21 mouse cellular contexts compared by ENCODE assay signal in the genomic region with DNA sequence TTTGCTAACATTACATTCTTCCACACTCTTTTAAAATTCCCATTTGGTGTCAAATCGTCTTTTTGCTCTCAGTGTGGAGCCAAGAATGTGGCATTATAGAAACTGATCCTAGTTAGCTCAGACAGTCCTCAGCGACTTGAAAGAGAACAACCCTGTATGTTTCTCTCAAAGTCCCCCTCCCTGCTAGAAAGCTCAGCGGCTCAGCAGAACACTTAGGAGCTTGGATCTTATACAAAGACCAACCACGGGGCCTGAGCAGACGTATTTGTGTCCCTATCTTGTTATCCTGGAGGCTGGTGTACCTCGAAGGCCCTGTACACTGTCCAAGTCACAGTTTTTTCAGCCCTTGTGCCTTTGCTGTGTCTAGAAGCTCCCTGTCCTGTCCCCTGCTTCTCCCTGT. TPM values are rescaled to one million over a fixed set of nuclear protein-coding genes. Genes with fewer than 3 reads are reported as not detected.
DNase-seq lines count a peak whose midpoint lies in the region; ATAC-seq and TF ChIP-seq lines count a peak whose summit lies in the region.
"Had no signal": no experiment of that assay in that cellular context is flagged by ENCODE, and none has a peak within 500 bp of the region (broad histone marks: within the 10 kb centered on the region; RNA-seq: fewer than 3 reads in every experiment).

No protein-coding gene starts in this region.

- intact Hi-C loops in heart, postnatal 36 days (cut with DNase I) = no loop called here

- H3K4me2 ChIP-seq in embryonic facial prominence, embryonic 12.5 days (replicated peaks) = no peak overlapping the region
- H3K4me2 ChIP-seq in heart, postnatal 0 days (ENCODE audit: low read depth, low read length) = no peak overlapping the region
- H3K4me2 ChIP-seq in midbrain, embryonic 11.5 days = no peak overlapping the region
- H3K4me2 ChIP-seq in midbrain, embryonic 14.5 days (ENCODE audit: low read length) = no peak overlapping the region
- H3K4me2 ChIP-seq in liver, embryonic 13.5 days = no peak overlapping the region
- H3K4me2 ChIP-seq: midbrain, embryonic 12.5 days; neural tube, embryonic 12.5 days had no signal

- no peak for ATAC-seq in embryonic facial prominence, embryonic 12.5 days (ENCODE audit: insufficient number of reproducible peaks, insufficient read depth, low FRiP score, low TSS enrichment)
- ATAC-seq in heart, postnatal 0 days (ENCODE audit: insufficient read depth, low read depth) = no peak
- ATAC-seq in midbrain, embryonic 11.5 days (ENCODE audit: low FRiP score) = no peak
- no peak for ATAC-seq in midbrain, embryonic 14.5 days (ENCODE audit: low FRiP score, low TSS enrichment)
- no peak for ATAC-seq in liver, embryonic 13.5 days (ENCODE audit: low read depth)

- H3K4me3 ChIP-seq in embryonic facial prominence, embryonic 12.5 days = no peak overlapping the region
- H3K4me3 ChIP-seq in embryonic facial prominence, embryonic 10.5 days = no peak overlapping the region
- H3K4me3 ChIP-seq in heart, postnatal 0 days (ENCODE audit: low read depth, low read length) = no peak overlapping the region
- no peak overlapping the region for H3K4me3 ChIP-seq in midbrain, embryonic 11.5 days (ENCODE audit: low read depth, low read length)
- H3K4me3 ChIP-seq in midbrain, embryonic 14.5 days (replicated peaks; ENCODE audit: low read depth, low read length) = no peak overlapping the region
- H3K4me3 ChIP-seq in liver, embryonic 13.5 days (replicated peaks) = peak overlapping the region; percentile 19
- H3K4me3 ChIP-seq: forebrain, embryonic 10.5 days; hindbrain, embryonic 10.5 days; midbrain, embryonic 12.5 days; neural tube, embryonic 12.5 days had no signal

- H3K27me3 ChIP-seq in embryonic facial prominence, embryonic 12.5 days = no peaks in the 10 kb centered on the region
- H3K27me3 ChIP-seq in embryonic facial prominence, embryonic 10.5 days (replicated peaks; ENCODE audit: low read depth, poor library complexity, severe bottlenecking) = no peaks in the 10 kb centered on the region
- H3K27me3 ChIP-seq in heart, postnatal 0 days (ENCODE audit: control insufficient read depth, insufficient read depth, low read length) = no peaks in the 10 kb centered on the region
- H3K27me3 ChIP-seq in midbrain, embryonic 11.5 days (ENCODE audit: control insufficient read depth, insufficient read depth, low read length) = no peaks in the 10 kb centered on the region
- no peaks in the 10 kb centered on the region for H3K27me3 ChIP-seq in midbrain, embryonic 14.5 days (ENCODE audit: control insufficient read depth, insufficient read depth, low read length)
- no peaks in the 10 kb centered on the region for H3K27me3 ChIP-seq in liver, embryonic 13.5 days
- H3K27me3 ChIP-seq: midbrain, embryonic 12.5 days; neural tube, embryonic 12.5 days had no signal

- DNase-seq in embryonic facial prominence, embryonic 10.5 days (ENCODE audit: low spot score) = no peak
- no peak for DNase-seq in heart, postnatal 0 days (ENCODE audit: low spot score)
- DNase-seq in heart, postnatal 36 days = no peak
- DNase-seq in midbrain, embryonic 11.5 days (ENCODE audit: low spot score, missing footprints) = peak; percentile 69
- DNase-seq in midbrain, embryonic 14.5 days = no peak
- no peak for DNase-seq in liver, embryonic 13.5 days
- no peak for DNase-seq in right cerebral cortex, postnatal 14 days
- DNase-seq: cerebellum, adult 9-10 months; thymus, adult 2 months had no signal

- H3K9ac ChIP-seq in embryonic facial prominence, embryonic 12.5 days = no peak overlapping the region
- no peak overlapping the region for H3K9ac ChIP-seq in heart, postnatal 0 days (replicated peaks; ENCODE audit: low read depth, low read length)
- H3K9ac ChIP-seq in midbrain, embryonic 11.5 days (ENCODE audit: low read length) = no peak overlapping the region
- H3K9ac ChIP-seq in midbrain, embryonic 14.5 days (replicated peaks; ENCODE audit: low read length) = no peak overlapping the region
- H3K9ac ChIP-seq in liver, embryonic 13.5 days = no peak overlapping the region
- H3K9ac ChIP-seq: liver, embryonic 14.5 days; midbrain, embryonic 12.5 days; neural tube, embryonic 12.5 days had no signal

- WGBS in embryonic facial prominence, embryonic 12.5 days = 55% methylated on average over 6 of the region's 6 CpGs
- WGBS in embryonic facial prominence, embryonic 10.5 days = 69% methylated on average over 6 of the region's 6 CpGs
- WGBS in heart, postnatal 0 days = 20% methylated on average over 6 of the region's 6 CpGs
- WGBS in midbrain, embryonic 11.5 days = 45% methylated on average over 6 of the region's 6 CpGs
- WGBS in midbrain, embryonic 14.5 days = 52% methylated on average over 6 of the region's 6 CpGs
- WGBS in liver, embryonic 13.5 days (ENCODE audit: insufficient replicate concordance) = 34% methylated on average over 6 of the region's 6 CpGs

- TF ChIP-seq EP300 in heart, postnatal 0 days (IDR thresholded peaks at IDR 0.05; ENCODE audit: low read depth) = no peak

- H3K27ac ChIP-seq in embryonic facial prominence, embryonic 12.5 days = peak overlapping the region; percentile 17; the same call in 1 of the 2 replicates
- no peak overlapping the region for H3K27ac ChIP-seq in embryonic facial prominence, embryonic 10.5 days (replicated peaks)
- peak overlapping the region; percentile 16 for H3K27ac ChIP-seq in heart, postnatal 0 days (ENCODE audit: low read depth)
- H3K27ac ChIP-seq in midbrain, embryonic 11.5 days (ENCODE audit: low read depth, low read length) = no peak overlapping the region
- no peak overlapping the region for H3K27ac ChIP-seq in midbrain, embryonic 14.5 days (replicated peaks; ENCODE audit: low read depth, low read length)
- H3K27ac ChIP-seq in liver, embryonic 13.5 days = no peak overlapping the region; the same call in 1 of the 2 replicates
- H3K27ac ChIP-seq: forebrain, embryonic 10.5 days; hindbrain, embryonic 10.5 days; liver, embryonic 14.5 days; midbrain, embryonic 12.5 days; neural tube, embryonic 12.5 days had no signal

- no peaks in the 10 kb centered on the region for H3K36me3 ChIP-seq in embryonic facial prominence, embryonic 12.5 days
- H3K36me3 ChIP-seq in embryonic facial prominence, embryonic 10.5 days (replicated peaks) = no peaks in the 10 kb centered on the region
- H3K36me3 ChIP-seq in heart, postnatal 0 days (replicated peaks; ENCODE audit: control insufficient read depth, insufficient read depth, low read length) = no peaks in the 10 kb centered on the region
- H3K36me3 ChIP-seq in midbrain, embryonic 11.5 days (ENCODE audit: control insufficient read depth, insufficient read depth, low read length) = no peaks in the 10 kb centered on the region
- no peaks in the 10 kb centered on the region for H3K36me3 ChIP-seq in midbrain, embryonic 14.5 days (ENCODE audit: control insufficient read depth, insufficient read depth, low read length)
- H3K36me3 ChIP-seq in liver, embryonic 13.5 days = no peaks in the 10 kb centered on the region
- H3K36me3 ChIP-seq: forebrain, embryonic 10.5 days; hindbrain, embryonic 10.5 days; midbrain, embryonic 12.5 days; neural tube, embryonic 12.5 days had no signal

- TF ChIP-seq CTCF in heart, postnatal 0 days (IDR thresholded peaks at IDR 0.05; ENCODE audit: low read depth) = no peak

- peaks cover 3% of the 10 kb centered on the region; the same call in 1 of the 2 replicates for H3K4me1 ChIP-seq in embryonic facial prominence, embryonic 12.5 days
- peaks cover 24% of the 10 kb centered on the region for H3K4me1 ChIP-seq in embryonic facial prominence, embryonic 10.5 days
- peaks cover 33% of the 10 kb centered on the region for H3K4me1 ChIP-seq in heart, postnatal 0 days (ENCODE audit: control insufficient read depth, insufficient read depth)
- H3K4me1 ChIP-seq in midbrain, embryonic 11.5 days (ENCODE audit: control insufficient read depth, insufficient read depth, low read length) = peaks cover 3% of the 10 kb centered on the region; the same call in 1 of the 2 replicates
- H3K4me1 ChIP-seq in midbrain, embryonic 14.5 days (ENCODE audit: control insufficient read depth, insufficient read depth, low read length) = no peaks in the 10 kb centered on the region
- H3K4me1 ChIP-seq in liver, embryonic 13.5 days (replicated peaks) = peaks cover 23% of the 10 kb centered on the region

- H3K9me3 ChIP-seq in embryonic facial prominence, embryonic 12.5 days = no peaks in the 10 kb centered on the region
- no peaks in the 10 kb centered on the region for H3K9me3 ChIP-seq in embryonic facial prominence, embryonic 10.5 days
- no peaks in the 10 kb centered on the region for H3K9me3 ChIP-seq in heart, postnatal 0 days (replicated peaks; ENCODE audit: control insufficient read depth, low read length)
- no peaks in the 10 kb centered on the region for H3K9me3 ChIP-seq in midbrain, embryonic 11.5 days (ENCODE audit: control insufficient read depth, low read length)
- H3K9me3 ChIP-seq in midbrain, embryonic 14.5 days (ENCODE audit: control insufficient read depth, low read length) = no peaks in the 10 kb centered on the region
- H3K9me3 ChIP-seq in liver, embryonic 13.5 days (replicated peaks) = no peaks in the 10 kb centered on the region
- H3K9me3 ChIP-seq: forebrain, embryonic 10.5 days; hindbrain, embryonic 10.5 days; midbrain, embryonic 12.5 days; neural tube, embryonic 12.5 days had no signal

RNA-seq across cellular contexts. Expression of a gene that starts 1.4 kb away (rescaled TPM):
- 0.69 and 0.79 TPM in 2 replicates for polyA plus RNA-seq in embryonic facial prominence, embryonic 12.5 days (2016; fragmentation: Nextera tagmentation; extraction: Ambion mirVana)
- polyA plus RNA-seq in embryonic facial prominence, embryonic 10.5 days (2016; fragmentation: Nextera tagmentation; extraction: Ambion mirVana) = 0.64 and 0.82 TPM in 2 replicates
- 6.3 and 8.2 TPM in 2 replicates for total RNA-seq in heart, postnatal 0 days (2014; rRNA removed; ENCODE audit: low replicate concordance)
- 3.0 and 3.2 TPM in 2 replicates for polyA plus RNA-seq in heart, postnatal 0 days (2015; fragmentation: Nextera tagmentation; extraction: Ambion mirVana)
- total RNA-seq in heart, postnatal 36 days (2021) = not detected
- polyA plus RNA-seq in midbrain, embryonic 11.5 days (2014; fragmentation: Nextera tagmentation; extraction: Ambion mirVana) = 0.38 and 0.48 TPM in 2 replicates
- 0.39 TPM in 1 of 2 replicates, not detected in the other for polyA plus RNA-seq in midbrain, embryonic 14.5 days (2014; fragmentation: Nextera tagmentation; extraction: Ambion mirVana)
- 22.1 and 23.5 TPM in 2 replicates for polyA plus RNA-seq in liver, embryonic 13.5 days (2015; fragmentation: Nextera tagmentation; extraction: Ambion mirVana)
- total RNA-seq: gastrocnemius, adult 8-10 months had no signal

RNA-seq across cellular contexts. Expression of a gene that starts 36.7 kb away (rescaled TPM):
- polyA plus RNA-seq in embryonic facial prominence, embryonic 12.5 days (2016; fragmentation: Nextera tagmentation; extraction: Ambion mirVana) = not detected in 2 replicates
- not detected in 2 replicates for polyA plus RNA-seq in embryonic facial prominence, embryonic 10.5 days (2016; fragmentation: Nextera tagmentation; extraction: Ambion mirVana)
- total RNA-seq in heart, postnatal 0 days (2014; rRNA removed; ENCODE audit: low replicate concordance) = not detected in 2 replicates
- polyA plus RNA-seq in heart, postnatal 0 days (2015; fragmentation: Nextera tagmentation; extraction: Ambion mirVana) = 0.20 and 0.29 TPM in 2 replicates
- total RNA-seq in heart, postnatal 36 days (2021) = not detected
- 0.21 TPM in 1 of 2 replicates, not detected in the other for polyA plus RNA-seq in midbrain, embryonic 11.5 days (2014; fragmentation: Nextera tagmentation; extraction: Ambion mirVana)
- polyA plus RNA-seq in midbrain, embryonic 14.5 days (2014; fragmentation: Nextera tagmentation; extraction: Ambion mirVana) = not detected in 2 replicates
- polyA plus RNA-seq in liver, embryonic 13.5 days (2015; fragmentation: Nextera tagmentation; extraction: Ambion mirVana) = 45.4 and 51.5 TPM in 2 replicates
- total RNA-seq: adrenal gland, adult 2 months; gastrocnemius, adult 8-10 months; layer of hippocampus, adult 18-20 months; layer of hippocampus, postnatal 25 days; left cerebral cortex, postnatal 10 days had no signal
- polyA plus RNA-seq: adrenal gland, adult 2 months; cortical plate, adult 2 months; forebrain, embryonic 10.5 days; hindbrain, embryonic 10.5 days; midbrain, embryonic 12.5 days; neural tube, embryonic 12.5 days; thymus, adult 2 months had no signal

RNA-seq across cellular contexts. Expression of a gene that starts 44.7 kb away (rescaled TPM):
- polyA plus RNA-seq in embryonic facial prominence, embryonic 12.5 days (2016; fragmentation: Nextera tagmentation; extraction: Ambion mirVana) = 4.1 and 4.3 TPM in 2 replicates
- 6.0 and 12.1 TPM in 2 replicates for polyA plus RNA-seq in embryonic facial prominence, embryonic 10.5 days (2016; fragmentation: Nextera tagmentation; extraction: Ambion mirVana)
- 11.7 and 19.2 TPM in 2 replicates for total RNA-seq in heart, postnatal 0 days (2014; rRNA removed; ENCODE audit: low replicate concordance)
- 9.5 and 11.8 TPM in 2 replicates for polyA plus RNA-seq in heart, postnatal 0 days (2015; fragmentation: Nextera tagmentation; extraction: Ambion mirVana)
- 100 to 1,000 TPM; 146 to 148 TPM for total RNA-seq in heart, postnatal 36 days (2021)
- polyA plus RNA-seq in midbrain, embryonic 11.5 days (2014; fragmentation: Nextera tagmentation; extraction: Ambion mirVana) = 2.4 and 3.3 TPM in 2 replicates
- 2.8 and 5.0 TPM in 2 replicates for polyA plus RNA-seq in midbrain, embryonic 14.5 days (2014; fragmentation: Nextera tagmentation; extraction: Ambion mirVana)
- 4.3 and 12.1 TPM in 2 replicates for polyA plus RNA-seq in liver, embryonic 13.5 days (2015; fragmentation: Nextera tagmentation; extraction: Ambion mirVana)

Comparison
In these comparisons a context has a peak if more than half of its experiments do, and no peak if none do; other contexts are left out.
1. H3K27ac ChIP-seq: peak in embryonic facial prominence, embryonic 12.5 days (single experiment) and heart, postnatal 0 days (single experiment); none in embryonic facial prominence, embryonic 10.5 days (single experiment), midbrain, embryonic 11.5 days (single experiment), midbrain, embryonic 14.5 days (single experiment) and liver, embryonic 13.5 days (single experiment).
2. RNA of a gene that starts 36.7 kb away (polyA plus RNA-seq): 45.4 to 51.5 TPM in liver, embryonic 13.5 days; 0.20 to 0.29 TPM in heart, postnatal 0 days, not detected in embryonic facial prominence, embryonic 12.5 days, not detected in embryonic facial prominence, embryonic 10.5 days, 0.21 TPM in midbrain, embryonic 11.5 days and not detected in midbrain, embryonic 14.5 days; every median in the first group is over 10 times any median in the second.